Comparison of ENCODE assay signal across 24 mouse cellular contexts in genomic region chr16:35192471-35192870, GRCm38 (mm10). TPM values are rescaled to one million over a fixed set of nuclear protein-coding genes. Genes with fewer than 3 reads are reported as not detected.
DNase-seq lines count a peak whose midpoint lies in the region; ATAC-seq and TF ChIP-seq lines count a peak whose summit lies in the region.
"Had no signal": no experiment of that assay in that cellular context is flagged by ENCODE, and none has a peak within 500 bp of the region (broad histone marks: within the 10 kb centered on the region; RNA-seq: fewer than 3 reads in every experiment).

No protein-coding gene starts in this region.

- 81% methylated on average over 4 of the region's 4 CpGs for WGBS in heart, embryonic 10.5 days
- 89% methylated on average over 4 of the region's 4 CpGs for WGBS in heart, embryonic 11.5 days (ENCODE audit: insufficient replicate concordance)
- 89% methylated on average over 4 of the region's 4 CpGs for WGBS in spleen, adult 2 months
- 64% methylated on average over 4 of the region's 4 CpGs for WGBS in lung, adult 2 months

- H3K9me3 ChIP-seq in heart, embryonic 10.5 days = no peaks in the 10 kb centered on the region
- H3K9me3 ChIP-seq in heart, embryonic 11.5 days (replicated peaks; ENCODE audit: control insufficient read depth, low read length) = no peaks in the 10 kb centered on the region
- H3K9me3 ChIP-seq: forebrain, embryonic 12.5 days; hindbrain, embryonic 13.5 days; limb, embryonic 12.5 days; neural tube, embryonic 13.5 days had no signal

- no peak for DNase-seq in heart, embryonic 10.5 days (ENCODE audit: low spot score)
- no peak for DNase-seq in spleen, adult 2 months (ENCODE audit: low read depth in 1 of 2, low spot score in 2 of 2)
- no peak for DNase-seq in spleen, postnatal 4 days (ENCODE audit: low spot score in 2 of 2)
- DNase-seq in lung, adult 2 months = peak; percentile 56
- DNase-seq in lung, postnatal 25 days (ENCODE audit: low spot score) = peak; percentile 65
- no peak for DNase-seq in layer of hippocampus, postnatal 14 days (ENCODE audit: low spot score in 2 of 2)
- no peak for DNase-seq in gastrocnemius, postnatal 10 days
- DNase-seq: adrenal gland, adult 8-10 months; cerebellum, postnatal 10 days; embryo, embryonic 11 days; gastrocnemius, postnatal 36 days; heart, postnatal 14 days; kidney, postnatal 4 days; midbrain, embryonic 14.5 days; thymus, adult 18-20 months had no signal

- peak overlapping the region; percentile 59 for H3K27ac ChIP-seq in heart, embryonic 10.5 days
- no peak overlapping the region for H3K27ac ChIP-seq in heart, embryonic 11.5 days (ENCODE audit: low read depth, low read length)
- H3K27ac ChIP-seq in spleen, adult 2 months (ENCODE audit: insufficient read depth, low read length) = peak overlapping the region; percentile 13; the same call in 1 of the 2 replicates
- H3K27ac ChIP-seq: forebrain, embryonic 12.5 days; hindbrain, embryonic 13.5 days; limb, embryonic 12.5 days; liver, embryonic 14.5 days; neural tube, embryonic 13.5 days had no signal

- no peaks in the 10 kb centered on the region for H3K27me3 ChIP-seq in heart, embryonic 10.5 days (ENCODE audit: insufficient read depth, poor library complexity, severe bottlenecking)
- no peaks in the 10 kb centered on the region for H3K27me3 ChIP-seq in heart, embryonic 11.5 days (ENCODE audit: control insufficient read depth, insufficient read depth, low read length)
- H3K27me3 ChIP-seq in spleen, adult 2 months (ENCODE audit: control insufficient read depth, insufficient read depth, low read length) = no peaks in the 10 kb centered on the region
- H3K27me3 ChIP-seq: forebrain, embryonic 12.5 days; hindbrain, embryonic 13.5 days; limb, embryonic 12.5 days; neural tube, embryonic 13.5 days had no signal

- ATAC-seq in heart, embryonic 11.5 days (replicated peaks; ENCODE audit: insufficient number of reproducible peaks, low FRiP score, low TSS enrichment) = no peak
- ATAC-seq: CD4-positive, CD25-positive, alpha-beta regulatory T cell, adult 4 months; Patski had no signal

- no peak for TF ChIP-seq POLR2A in spleen, adult 2 months (IDR thresholded peaks at IDR 0.05; ENCODE audit: low read depth, low read length)
- no peak for TF ChIP-seq POLR2A in lung, adult 2 months (IDR thresholded peaks at IDR 0.05; ENCODE audit: borderline replicate concordance, extremely low read depth, low read depth, low read length)

- H3K4me1 ChIP-seq in heart, embryonic 10.5 days = peaks cover 42% of the 10 kb centered on the region
- H3K4me1 ChIP-seq in heart, embryonic 11.5 days (ENCODE audit: control insufficient read depth, insufficient read depth, low read length) = peaks cover 22% of the 10 kb centered on the region
- H3K4me1 ChIP-seq in spleen, adult 2 months (ENCODE audit: control insufficient read depth, insufficient read depth, insufficient read length) = no peaks in the 10 kb centered on the region
- peaks cover 4% of the 10 kb centered on the region for H3K4me1 ChIP-seq in lung, adult 2 months (ENCODE audit: control insufficient read depth, insufficient read depth, low read length)

- H3K4me3 ChIP-seq in heart, embryonic 10.5 days = no peak overlapping the region
- H3K4me3 ChIP-seq in heart, embryonic 11.5 days (ENCODE audit: low read depth, low read length) = no peak overlapping the region
- H3K4me3 ChIP-seq in spleen, adult 2 months (ENCODE audit: extremely low read depth, insufficient read depth, insufficient read length) = no peak overlapping the region
- no peak overlapping the region for H3K4me3 ChIP-seq in lung, adult 2 months (replicated peaks; ENCODE audit: extremely low read depth, low read depth, low read length)
- H3K4me3 ChIP-seq: forebrain, embryonic 12.5 days; hindbrain, embryonic 13.5 days; limb, embryonic 12.5 days; neural tube, embryonic 13.5 days had no signal

- no peaks in the 10 kb centered on the region for H3K36me3 ChIP-seq in heart, embryonic 10.5 days
- H3K36me3 ChIP-seq in heart, embryonic 11.5 days (ENCODE audit: control insufficient read depth, insufficient read depth, low read length) = no peaks in the 10 kb centered on the region
- H3K36me3 ChIP-seq in spleen, adult 2 months (ENCODE audit: control insufficient read depth, insufficient read depth, low read length) = no peaks in the 10 kb centered on the region
- H3K36me3 ChIP-seq: forebrain, embryonic 12.5 days; hindbrain, embryonic 13.5 days; limb, embryonic 12.5 days; neural tube, embryonic 13.5 days had no signal

- H3K4me2 ChIP-seq in heart, embryonic 11.5 days = no peak overlapping the region
- H3K4me2 ChIP-seq: forebrain, embryonic 12.5 days; hindbrain, embryonic 13.5 days; limb, embryonic 12.5 days; neural tube, embryonic 13.5 days had no signal

- no peak for TF ChIP-seq CTCF in spleen, adult 2 months (IDR thresholded peaks at IDR 0.05; ENCODE audit: extremely low read depth, insufficient read depth, insufficient read length, insufficient replicate concordance)
- TF ChIP-seq CTCF in lung, adult 2 months (IDR thresholded peaks at IDR 0.05; ENCODE audit: insufficient read depth, low read length) = no peak

- H3K9ac ChIP-seq in heart, embryonic 11.5 days (ENCODE audit: low read depth, low read length) = no peak overlapping the region; the same call in 1 of the 2 replicates
- H3K9ac ChIP-seq: forebrain, embryonic 12.5 days; hindbrain, embryonic 13.5 days; limb, embryonic 12.5 days; liver, embryonic 14.5 days; neural tube, embryonic 13.5 days had no signal

RNA-seq across cellular contexts. Expression of gene Adcy5, which starts 37.8 kb away (rescaled TPM):
- polyA plus RNA-seq in heart, embryonic 10.5 days (2016; fragmentation: Nextera tagmentation; extraction: Ambion mirVana) = 3.8 and 5.1 TPM in 2 replicates
- polyA plus RNA-seq in heart, embryonic 11.5 days (2014; fragmentation: Nextera tagmentation; extraction: Ambion mirVana) = 5.6 and 6.0 TPM in 2 replicates
- polyA plus RNA-seq in spleen, adult 2 months (2012; rRNA removed) = 6.8 and 8.0 TPM in 2 replicates
- polyA plus RNA-seq in lung, adult 2 months (2012; rRNA removed) = 17.5 and 18.3 TPM in 2 replicates
- 10 to 100 TPM; 68.8 to 69.8 TPM for total RNA-seq in layer of hippocampus, postnatal 14 days (2021)
- 1 to 10 TPM; 2.4 to 3.1 TPM for total RNA-seq in gastrocnemius, postnatal 10 days (2021)
- total RNA-seq: megakaryocyte progenitor cell, adult 5-6 weeks had no signal

Comparison
In these comparisons a context has a peak if more than half of its experiments do, and no peak if none do; other contexts are left out.
1. DNase-seq: peak in lung, adult 2 months (single experiment) and lung, postnatal 25 days (single experiment); none in heart, embryonic 10.5 days (single experiment), spleen, adult 2 months (0 of 2), spleen, postnatal 4 days (0 of 2), layer of hippocampus, postnatal 14 days (0 of 2) and gastrocnemius, postnatal 10 days (single experiment).